Mouse (Mus musculus) kidney, adult 2 months (tissue): ENCODE measurements at regions not wholly inside any gene's neighbourhood (a gene's known extent, or its start where the extent isn't known, plus 50 kb on each side); places are given as distances from the start of the nearest gene placed in this dataset.
A peak's percentile ranks its signal among the peaks of the same experiment; 100 is the strongest.

Source experiments
- CTCF ChIP-seq: fragments of 200-500 bp; conservative IDR thresholded peaks from 2 replicates; pipeline ENCODE4 v1.5.1; 2011; ENCODE audit warnings: low read depth, mild to moderate bottlenecking, control low read depth, low read length, moderate library complexity, mixed read lengths; ENCODE audit not compliant: insufficient read depth, insufficient read length
- POLR2A ChIP-seq: fragments of 200-500 bp; IDR thresholded peaks from one replicate; pipeline ENCODE4 v1.6.1; 2011; ENCODE audit warnings: low read depth, low read length, control low read depth

- TF ChIP-seq CTCF (peak; percentile 22; the same call in 1 of the 2 replicates), POLR2A (no peak)
Measured at GRCm38 (mm10) chr17:9145605-9146223, 157.6 kb downstream of the 1700010I14Rik start.
